Mouse (Mus musculus): Measurements from ENCODE around the gene Tor1aip1. TPM values are rescaled to one million over a fixed set of nuclear protein-coding genes. Genes with fewer than 3 reads are reported as not detected.
A peak's percentile ranks its signal among the peaks of the same experiment; 100 is the strongest.

Gene Tor1aip1
- total and polyA plus RNA-seq, 2 experiments from 2014 or later: 18.2 to 21.6 TPM

DNA sequence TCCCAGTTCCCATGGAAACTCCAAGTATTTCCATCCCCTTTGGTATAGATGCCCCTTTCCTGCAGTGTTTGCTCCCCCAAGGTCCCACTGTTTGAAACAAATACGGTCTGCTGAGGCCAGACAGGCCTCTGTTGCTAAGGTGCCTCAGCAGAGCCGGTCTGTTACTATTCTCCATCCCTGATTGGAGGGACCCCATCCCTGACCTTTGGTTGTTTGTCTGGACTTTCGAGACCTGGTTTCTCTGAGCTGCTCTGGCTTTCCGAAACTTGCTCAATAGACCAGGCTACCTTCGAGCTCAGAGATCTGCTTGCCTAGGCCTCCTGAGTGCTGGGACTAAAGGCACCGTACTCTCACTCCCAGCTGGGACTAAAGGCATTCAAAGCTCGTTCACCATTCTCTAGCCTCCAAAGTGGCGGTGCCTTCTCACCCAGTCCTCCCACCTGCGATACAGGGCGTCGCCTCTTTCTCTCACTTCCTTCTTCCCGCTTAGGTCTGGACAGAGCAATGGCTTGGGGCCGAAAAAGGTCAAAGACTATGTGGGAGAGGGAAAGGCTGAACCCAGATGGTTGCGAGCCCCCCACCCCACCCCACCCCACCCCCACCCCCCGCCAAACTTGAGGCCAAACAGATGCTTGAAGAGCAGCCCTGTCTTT lies 37.0 kb upstream of the Tor1aip1 start:
- no peak for ATAC-seq (ENCODE audit: low FRiP score)
- WGBS: 64% methylated on average over 15 of the region's 15 CpGs
- Histone ChIP-seq H3K27ac (ENCODE audit: low read depth, low read length) (no peak overlapping the region), H3K9me3 (ENCODE audit: low read length) (no peaks in the 10 kb centered on the region), H3K27me3 (ENCODE audit: insufficient read depth, low read length) (no peaks in the 10 kb centered on the region), H3K4me1 (ENCODE audit: insufficient read depth, low read length) (no peaks in the 10 kb centered on the region), H3K4me2 (ENCODE audit: low read depth, low read length, poor library complexity, severe bottlenecking) (no peak overlapping the region), H3K9ac (replicated peaks; ENCODE audit: low read length, poor library complexity, severe bottlenecking) (no peak overlapping the region), H3K4me3 (ENCODE audit: low read depth, low read length) (no peak overlapping the region), H3K36me3 (ENCODE audit: insufficient read depth, low read length) (no peaks in the 10 kb centered on the region)
- no peak for DNase-seq (ENCODE audit: low spot score)
- no peak for TF ChIP-seq CTCF (IDR thresholded peaks at IDR 0.05)

DNA sequence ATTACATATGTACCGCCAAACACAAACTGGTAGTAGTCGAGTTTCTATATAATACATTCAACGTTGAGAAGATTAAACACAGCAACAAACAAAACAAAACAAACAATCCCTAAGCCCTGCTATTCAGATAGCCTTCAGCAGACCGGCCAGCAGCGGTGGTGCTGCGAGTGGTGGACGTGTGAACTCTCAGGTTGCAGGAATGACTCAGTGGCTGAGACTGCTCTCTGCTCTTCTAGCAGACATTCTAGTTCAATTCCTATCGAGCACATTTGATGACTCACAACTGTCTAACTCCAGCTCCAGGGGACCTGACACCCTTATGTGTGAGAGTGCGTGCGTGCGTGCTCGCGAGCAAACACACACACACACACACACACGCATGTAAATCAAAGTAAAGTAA lies 33.8 kb upstream of the Tor1aip1 start:
- no peak for ATAC-seq (ENCODE audit: low FRiP score)
- Histone ChIP-seq H3K4me1 (ENCODE audit: insufficient read depth, low read length) (no peaks in the 10 kb centered on the region), H3K27ac (ENCODE audit: low read depth, low read length) (no peak overlapping the region)

DNA sequence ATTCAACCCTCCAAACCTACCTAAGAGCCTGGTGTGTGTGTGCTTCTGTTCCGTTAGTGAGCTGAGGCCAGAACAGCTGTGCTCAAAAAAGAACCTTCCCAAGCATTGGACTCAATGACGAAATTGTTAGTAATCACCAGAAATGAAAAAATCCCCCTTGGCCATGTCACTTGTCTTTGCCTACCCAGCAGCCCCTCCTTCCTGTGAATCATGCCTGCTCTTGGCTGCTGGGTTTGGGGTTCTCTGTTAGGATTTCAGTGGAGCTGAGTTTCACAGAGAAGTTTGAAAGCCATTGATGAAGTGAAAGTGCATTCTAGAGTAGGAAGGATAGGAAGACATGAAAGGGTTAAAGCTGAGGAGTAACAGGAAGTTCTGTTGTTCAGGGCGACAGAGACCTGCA lies 29.9 kb upstream of the Tor1aip1 start:
- Histone ChIP-seq H3K9ac (replicated peaks; ENCODE audit: low read length, poor library complexity, severe bottlenecking) (no peak overlapping the region), H3K36me3 (ENCODE audit: insufficient read depth, low read length) (peaks cover 12% of the 10 kb centered on the region), H3K27me3 (ENCODE audit: insufficient read depth, low read length) (no peaks in the 10 kb centered on the region), H3K27ac (ENCODE audit: low read depth, low read length) (no peak overlapping the region), H3K4me1 (ENCODE audit: insufficient read depth, low read length) (no peaks in the 10 kb centered on the region), H3K4me2 (ENCODE audit: low read depth, low read length, poor library complexity, severe bottlenecking) (no peak overlapping the region), H3K9me3 (ENCODE audit: low read length) (no peaks in the 10 kb centered on the region), H3K4me3 (ENCODE audit: low read depth, low read length) (no peak overlapping the region)
- no peak for TF ChIP-seq CTCF (IDR thresholded peaks at IDR 0.05)
- ATAC-seq (ENCODE audit: low FRiP score): no peak
- WGBS: 75% methylated on average over 3 of the region's 3 CpGs
- DNase-seq (ENCODE audit: low spot score): no peak

More for the DNA sequence above, 33.8 kb upstream of the Tor1aip1 start:
- Histone ChIP-seq H3K9ac (replicated peaks; ENCODE audit: low read length, poor library complexity, severe bottlenecking) (no peak overlapping the region), H3K9me3 (ENCODE audit: low read length) (no peaks in the 10 kb centered on the region), H3K27me3 (ENCODE audit: insufficient read depth, low read length) (no peaks in the 10 kb centered on the region), H3K4me3 (ENCODE audit: low read depth, low read length) (no peak overlapping the region), H3K4me2 (ENCODE audit: low read depth, low read length, poor library complexity, severe bottlenecking) (no peak overlapping the region), H3K36me3 (ENCODE audit: insufficient read depth, low read length) (no peaks in the 10 kb centered on the region; the same call in 1 of the 2 replicates)
- WGBS: 89% methylated on average over 14 of the region's 14 CpGs
- no peak for DNase-seq (ENCODE audit: low spot score)
- TF ChIP-seq CTCF (IDR thresholded peaks at IDR 0.05): no peak

DNA sequence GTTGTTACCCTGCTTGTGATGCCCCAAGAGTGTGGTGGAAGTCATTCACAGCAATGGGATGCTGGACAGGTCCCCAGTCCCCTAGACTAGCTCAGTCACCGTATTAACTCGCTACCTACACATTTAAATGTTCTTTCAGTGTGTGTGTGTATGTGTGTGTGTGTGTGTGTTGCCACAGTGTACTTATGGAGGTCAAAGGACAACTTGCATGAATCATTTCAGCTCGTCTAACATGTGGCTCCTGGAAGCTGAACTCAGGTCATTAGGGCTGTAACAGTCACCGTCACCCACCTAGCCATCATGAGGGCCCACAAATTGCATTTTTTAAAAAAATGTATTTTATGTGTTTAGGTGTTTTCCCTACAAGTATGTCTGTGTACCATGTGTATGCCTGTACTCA lies 25.9 kb upstream of the Tor1aip1 start:
- H3K9me3 ChIP-seq (ENCODE audit: low read length): no peaks in the 10 kb centered on the region
- no peak overlapping the region for H3K4me2 ChIP-seq (ENCODE audit: low read depth, low read length, poor library complexity, severe bottlenecking)
- no peaks in the 10 kb centered on the region for H3K27me3 ChIP-seq (ENCODE audit: insufficient read depth, low read length)
- TF ChIP-seq CTCF (IDR thresholded peaks at IDR 0.05): no peak
- no peak for ATAC-seq (ENCODE audit: low FRiP score)
- H3K4me3 ChIP-seq (ENCODE audit: low read depth, low read length): no peak overlapping the region
- no peak overlapping the region for H3K27ac ChIP-seq (ENCODE audit: low read depth, low read length)
- peaks cover 15% of the 10 kb centered on the region for H3K36me3 ChIP-seq (ENCODE audit: insufficient read depth, low read length)
- no peak overlapping the region for H3K9ac ChIP-seq (replicated peaks; ENCODE audit: low read length, poor library complexity, severe bottlenecking)
- WGBS: 95% methylated on average over 4 of the region's 4 CpGs
- DNase-seq (ENCODE audit: low spot score): no peak
- H3K4me1 ChIP-seq (ENCODE audit: insufficient read depth, low read length): no peaks in the 10 kb centered on the region

DNA sequence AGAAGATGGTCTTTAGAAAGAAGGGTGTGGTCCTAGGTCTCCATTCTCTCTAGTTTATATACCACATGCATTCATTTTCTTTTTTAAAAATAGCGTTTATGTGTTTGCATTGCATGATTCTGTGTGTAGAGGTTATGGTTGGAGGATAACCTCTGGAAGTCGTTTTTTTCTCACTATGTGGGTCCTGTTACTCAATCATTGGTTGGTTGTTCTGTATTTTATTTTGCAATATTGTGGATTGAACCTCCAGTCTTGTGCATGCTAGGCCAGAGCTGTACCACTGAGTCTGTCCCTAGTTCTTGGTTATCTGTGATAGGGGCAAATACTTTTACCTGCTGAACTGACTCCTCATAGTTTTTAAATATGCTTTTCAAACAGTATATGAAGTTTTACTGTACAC lies 21.9 kb upstream of the Tor1aip1 start:
- H3K9me3 ChIP-seq (ENCODE audit: low read length): no peaks in the 10 kb centered on the region
- peaks cover 15% of the 10 kb centered on the region for H3K36me3 ChIP-seq (ENCODE audit: insufficient read depth, low read length)
- H3K4me2 ChIP-seq (ENCODE audit: low read depth, low read length, poor library complexity, severe bottlenecking): no peak overlapping the region
- WGBS: 83% methylated on average over 2 of the region's 2 CpGs
- DNase-seq (ENCODE audit: low spot score): no peak
- H3K9ac ChIP-seq (replicated peaks; ENCODE audit: low read length, poor library complexity, severe bottlenecking): no peak overlapping the region
- no peak overlapping the region for H3K4me3 ChIP-seq (ENCODE audit: low read depth, low read length)
- TF ChIP-seq CTCF (IDR thresholded peaks at IDR 0.05): no peak
- H3K4me1 ChIP-seq (ENCODE audit: insufficient read depth, low read length): no peaks in the 10 kb centered on the region
- H3K27ac ChIP-seq (ENCODE audit: low read depth, low read length): no peak overlapping the region
- H3K27me3 ChIP-seq (ENCODE audit: insufficient read depth, low read length): no peaks in the 10 kb centered on the region
- no peak for ATAC-seq (ENCODE audit: low FRiP score)

DNA sequence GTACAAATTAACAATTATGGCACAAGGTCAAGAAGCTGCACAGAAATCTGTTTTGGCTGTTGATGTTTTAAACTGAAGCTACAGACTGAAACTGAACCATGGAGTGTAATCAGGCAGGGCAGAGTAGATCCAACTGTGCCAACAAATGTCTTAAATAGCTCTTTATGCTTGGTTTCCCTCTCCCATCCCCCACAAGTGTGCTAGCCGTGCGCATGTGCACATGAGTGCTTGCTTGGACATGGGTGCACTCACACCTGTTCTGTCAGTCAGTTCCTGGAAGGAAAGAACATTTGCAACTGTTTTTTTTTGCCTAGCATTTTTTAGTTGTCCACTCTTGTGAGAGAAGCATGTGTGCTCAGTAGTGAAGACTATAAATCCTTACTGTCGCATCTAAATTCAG lies 10.4 kb upstream of the Tor1aip1 start:
- H3K9me3 ChIP-seq (ENCODE audit: low read length): no peaks in the 10 kb centered on the region
- no peak overlapping the region for H3K4me2 ChIP-seq (ENCODE audit: low read depth, low read length, poor library complexity, severe bottlenecking)
- peaks cover 10% of the 10 kb centered on the region for H3K36me3 ChIP-seq (ENCODE audit: insufficient read depth, low read length)
- peak; percentile 71 for DNase-seq (ENCODE audit: low spot score)
- no peak overlapping the region for H3K27ac ChIP-seq (ENCODE audit: low read depth, low read length)
- H3K27me3 ChIP-seq (ENCODE audit: insufficient read depth, low read length): no peaks in the 10 kb centered on the region
- TF ChIP-seq CTCF (IDR thresholded peaks at IDR 0.05): no peak
- ATAC-seq (ENCODE audit: low FRiP score): no peak
- H3K4me1 ChIP-seq (ENCODE audit: insufficient read depth, low read length): no peaks in the 10 kb centered on the region
- no peak overlapping the region for H3K9ac ChIP-seq (replicated peaks; ENCODE audit: low read length, poor library complexity, severe bottlenecking)
- 78% methylated on average over 3 of the region's 3 CpGs for WGBS
- no peak overlapping the region for H3K4me3 ChIP-seq (ENCODE audit: low read depth, low read length)
